Mouse (Mus musculus): ENCODE measurements around the gene Hs2st1. TPM values are rescaled to one million over a fixed set of nuclear protein-coding genes. Genes with fewer than 3 reads are reported as not detected.

The Hs2st1 gene
- polyA plus RNA-seq, 1 experiment from 2014 or later, result 7.3 TPM

DNA sequence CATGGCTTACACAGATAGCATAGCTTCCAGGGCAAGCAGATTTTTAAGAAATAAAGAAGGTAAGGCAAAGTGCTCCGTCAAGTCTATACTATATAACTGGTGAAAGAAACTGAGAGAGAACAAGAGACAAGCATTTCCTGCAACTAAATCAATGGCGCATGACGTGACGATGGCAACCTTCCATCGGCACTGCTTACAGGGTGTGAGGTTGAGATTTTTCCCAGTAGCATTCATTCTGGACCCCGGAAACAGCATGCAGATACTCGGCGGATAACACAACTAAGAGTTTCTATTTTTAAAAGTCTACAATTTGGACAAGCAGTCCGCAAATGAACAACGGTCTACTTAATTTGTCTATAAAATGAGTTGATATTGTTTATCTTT, 55.9 kb downstream of the Hs2st1 start:
- 85% methylated on average over 10 of the region's 10 CpGs for WGBS (ENCODE audit: insufficient replicate concordance)

DNA sequence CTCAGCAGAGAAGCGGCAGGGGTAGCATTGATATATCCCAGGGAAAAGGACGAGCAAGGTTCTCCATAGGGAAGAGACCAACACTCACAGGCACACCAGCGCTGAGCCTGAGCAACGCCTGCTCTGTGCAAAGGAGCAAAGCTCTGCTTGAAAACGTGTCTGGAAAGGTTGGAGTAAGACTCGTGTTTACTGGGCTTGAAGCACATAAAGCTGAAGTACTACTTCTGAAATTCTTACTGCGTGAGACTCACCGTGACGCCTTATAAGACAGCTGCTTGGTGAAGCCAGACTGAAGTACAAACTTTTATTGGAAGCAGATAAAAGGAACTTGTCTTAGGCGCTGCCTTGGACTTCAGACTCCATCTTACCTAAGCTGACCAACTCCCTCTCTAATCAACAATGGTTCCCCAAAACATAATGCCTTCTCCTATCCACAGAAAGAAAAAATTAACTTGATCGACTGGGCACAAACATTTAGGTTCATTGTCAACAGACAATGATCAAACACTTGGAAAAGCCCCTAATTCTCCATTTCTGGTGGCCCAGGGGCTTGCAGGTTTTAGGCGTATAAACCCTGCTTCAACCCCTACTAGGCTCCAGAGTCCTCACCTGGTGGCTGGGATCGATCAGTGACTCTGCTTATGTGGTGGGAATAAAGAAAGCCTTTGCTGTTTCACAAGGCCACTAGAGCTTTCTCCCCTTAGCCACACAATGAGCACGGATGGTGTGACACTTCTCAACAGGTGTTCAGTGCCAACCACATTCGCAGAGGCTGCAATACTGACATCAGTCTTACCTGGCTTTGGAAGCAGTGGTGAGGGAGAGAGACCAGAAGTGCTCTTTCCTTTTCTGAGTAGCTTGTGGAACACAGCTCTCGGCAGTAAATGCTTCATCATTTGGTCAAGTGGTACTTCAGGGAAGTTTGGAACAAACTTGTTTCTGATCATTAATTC, 56.5 kb downstream of the Hs2st1 start:
- Histone ChIP-seq H3K9me3 (replicated peaks; ENCODE audit: control insufficient read depth, low read length) (no peaks in the 10 kb centered on the region), H3K4me2 (no peak overlapping the region), H3K27ac (ENCODE audit: low read depth, low read length) (no peak overlapping the region), H3K4me3 (ENCODE audit: low read depth, low read length) (no peak overlapping the region), H3K36me3 (ENCODE audit: control insufficient read depth, insufficient read depth, low read length) (no peaks in the 10 kb centered on the region), H3K4me1 (ENCODE audit: control insufficient read depth, insufficient read depth, low read length) (0 out of 2 replicates have a peak, but pooled peaks cover 2% of the 10 kb centered on the region), H3K27me3 (ENCODE audit: control insufficient read depth, insufficient read depth, low read length) (no peaks in the 10 kb centered on the region), H3K9ac (ENCODE audit: low read depth, low read length) (no peak overlapping the region)
- WGBS (ENCODE audit: insufficient replicate concordance), result 87% methylated on average over 16 of the region's 16 CpGs
- no peak for ATAC-seq (replicated peaks; ENCODE audit: insufficient number of reproducible peaks, low FRiP score, low TSS enrichment)

More for the DNA sequence above, 55.9 kb downstream of the Hs2st1 start:
- Histone ChIP-seq H3K9me3 (replicated peaks; ENCODE audit: control insufficient read depth, low read length) (no peaks in the 10 kb centered on the region), H3K4me1 (ENCODE audit: control insufficient read depth, insufficient read depth, low read length) (0 out of 2 replicates have a peak, but pooled peaks cover 2% of the 10 kb centered on the region), H3K4me3 (ENCODE audit: low read depth, low read length) (no peak overlapping the region), H3K36me3 (ENCODE audit: control insufficient read depth, insufficient read depth, low read length) (no peaks in the 10 kb centered on the region), H3K4me2 (no peak overlapping the region), H3K27ac (ENCODE audit: low read depth, low read length) (no peak overlapping the region), H3K27me3 (ENCODE audit: control insufficient read depth, insufficient read depth, low read length) (no peaks in the 10 kb centered on the region), H3K9ac (ENCODE audit: low read depth, low read length) (no peak overlapping the region)
- ATAC-seq (replicated peaks; ENCODE audit: insufficient number of reproducible peaks, low FRiP score, low TSS enrichment), result no peak

- peaks cover 10% of the 10 kb centered on the region for H3K4me1 ChIP-seq (ENCODE audit: control insufficient read depth, insufficient read depth, low read length)
- H3K4me3 ChIP-seq (ENCODE audit: low read depth, low read length), result no peak overlapping the region
- no peak overlapping the region for H3K9ac ChIP-seq (ENCODE audit: low read depth, low read length)
- ATAC-seq (replicated peaks; ENCODE audit: insufficient number of reproducible peaks, low FRiP score, low TSS enrichment), result no peak
- 85% methylated on average over 3 of the region's 3 CpGs for WGBS (ENCODE audit: insufficient replicate concordance)
- H3K4me2 ChIP-seq, result no peak overlapping the region
- no peaks in the 10 kb centered on the region for H3K9me3 ChIP-seq (replicated peaks; ENCODE audit: control insufficient read depth, low read length)
- H3K27me3 ChIP-seq (ENCODE audit: control insufficient read depth, insufficient read depth, low read length), result no peaks in the 10 kb centered on the region
- no peak overlapping the region for H3K27ac ChIP-seq (ENCODE audit: low read depth, low read length)
- no peaks in the 10 kb centered on the region for H3K36me3 ChIP-seq (ENCODE audit: control insufficient read depth, insufficient read depth, low read length)
Observed at GRCm38 (mm10) chr3:144510724-144511123, 59.3 kb downstream of the Hs2st1 start.

GRCm38 (mm10) chr3:144508342-144508741, 61.6 kb downstream of the Hs2st1 start:
- Histone ChIP-seq H3K27ac (ENCODE audit: low read depth, low read length) (no peak overlapping the region), H3K4me2 (no peak overlapping the region), H3K4me3 (ENCODE audit: low read depth, low read length) (no peak overlapping the region), H3K9ac (ENCODE audit: low read depth, low read length) (no peak overlapping the region), H3K36me3 (ENCODE audit: control insufficient read depth, insufficient read depth, low read length) (no peaks in the 10 kb centered on the region), H3K27me3 (ENCODE audit: control insufficient read depth, insufficient read depth, low read length) (no peaks in the 10 kb centered on the region), H3K4me1 (ENCODE audit: control insufficient read depth, insufficient read depth, low read length) (peaks cover 12% of the 10 kb centered on the region), H3K9me3 (replicated peaks; ENCODE audit: control insufficient read depth, low read length) (no peaks in the 10 kb centered on the region)
- no peak for ATAC-seq (replicated peaks; ENCODE audit: insufficient number of reproducible peaks, low FRiP score, low TSS enrichment)
- WGBS (ENCODE audit: insufficient replicate concordance), result 88% methylated on average over 4 of the region's 4 CpGs

DNA sequence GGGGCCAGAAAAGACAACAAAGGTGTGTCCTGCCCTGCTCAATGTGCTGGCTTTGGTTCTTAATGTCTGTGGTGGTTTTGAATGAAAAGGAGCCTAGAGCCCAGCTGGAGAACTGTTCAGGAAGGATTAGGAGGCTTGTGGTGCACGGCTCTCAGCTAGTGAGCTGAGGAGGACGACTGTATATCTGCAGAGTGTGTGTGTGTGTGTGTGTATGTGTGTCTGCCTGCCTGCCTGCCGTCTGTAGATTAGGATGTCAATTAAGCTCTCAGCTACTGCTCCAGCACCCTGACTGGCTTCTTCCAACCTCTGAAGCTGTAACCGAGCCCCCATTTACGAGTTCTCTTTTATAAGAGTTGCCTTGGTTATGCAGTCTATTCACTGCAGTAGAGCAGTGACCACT, 62.1 kb downstream of the Hs2st1 start:
- ATAC-seq (replicated peaks; ENCODE audit: insufficient number of reproducible peaks, low FRiP score, low TSS enrichment), result no peak
- H3K9me3 ChIP-seq (replicated peaks; ENCODE audit: control insufficient read depth, low read length), result no peaks in the 10 kb centered on the region
- H3K4me3 ChIP-seq (ENCODE audit: low read depth, low read length), result no peak overlapping the region
- H3K4me2 ChIP-seq, result no peak overlapping the region
- no peaks in the 10 kb centered on the region for H3K36me3 ChIP-seq (ENCODE audit: control insufficient read depth, insufficient read depth, low read length)
- no peak overlapping the region for H3K27ac ChIP-seq (ENCODE audit: low read depth, low read length)
- H3K9ac ChIP-seq (ENCODE audit: low read depth, low read length), result no peak overlapping the region
- no peaks in the 10 kb centered on the region for H3K27me3 ChIP-seq (ENCODE audit: control insufficient read depth, insufficient read depth, low read length)
- peaks cover 12% of the 10 kb centered on the region for H3K4me1 ChIP-seq (ENCODE audit: control insufficient read depth, insufficient read depth, low read length)
- WGBS (ENCODE audit: insufficient replicate concordance), result 46% methylated on average over 5 of the region's 5 CpGs

- WGBS (ENCODE audit: insufficient replicate concordance), result 14% methylated on average over 3 of the region's 3 CpGs
- 0 out of 2 replicates have a peak overlapping the region, but pooled peaks have one; percentile 22 for H3K27ac ChIP-seq (ENCODE audit: low read depth, low read length)
- H3K4me1 ChIP-seq (ENCODE audit: control insufficient read depth, insufficient read depth, low read length), result peaks cover 12% of the 10 kb centered on the region
- H3K9ac ChIP-seq (ENCODE audit: low read depth, low read length), result no peak overlapping the region
- H3K4me3 ChIP-seq (ENCODE audit: low read depth, low read length), result no peak overlapping the region
- H3K9me3 ChIP-seq (replicated peaks; ENCODE audit: control insufficient read depth, low read length), result no peaks in the 10 kb centered on the region
- no peaks in the 10 kb centered on the region for H3K27me3 ChIP-seq (ENCODE audit: control insufficient read depth, insufficient read depth, low read length)
- H3K4me2 ChIP-seq, result peak overlapping the region; percentile 11
- no peaks in the 10 kb centered on the region for H3K36me3 ChIP-seq (ENCODE audit: control insufficient read depth, insufficient read depth, low read length)
- ATAC-seq (replicated peaks; ENCODE audit: insufficient number of reproducible peaks, low FRiP score, low TSS enrichment), result no peak
Observed at GRCm38 (mm10) chr3:144506213-144506612, 63.8 kb downstream of the Hs2st1 start.

- Histone ChIP-seq H3K27ac (ENCODE audit: low read depth, low read length) (no peak overlapping the region), H3K36me3 (ENCODE audit: control insufficient read depth, insufficient read depth, low read length) (no peaks in the 10 kb centered on the region)
Observed at GRCm38 (mm10) chr3:144501930-144502329, 68.1 kb downstream of the Hs2st1 start.

DNA sequence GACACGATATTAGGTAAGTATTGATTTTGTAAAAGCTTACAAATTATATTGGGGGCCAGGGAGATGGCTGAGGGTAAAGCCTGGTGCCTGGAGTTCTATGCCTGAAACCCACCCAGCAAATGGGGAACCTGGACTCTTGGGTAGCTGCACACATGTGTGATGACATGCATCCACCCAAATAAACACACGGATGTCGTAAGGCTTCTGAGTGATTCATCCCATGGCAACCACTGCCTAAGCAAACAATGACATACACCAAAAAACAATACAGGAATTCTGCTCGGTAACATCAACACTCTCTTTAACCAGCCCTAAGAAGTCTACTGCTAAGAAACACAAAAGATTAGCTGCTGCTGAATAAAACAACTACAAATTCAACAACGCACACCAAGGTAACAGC, 73.2 kb downstream of the Hs2st1 start:
- no peak for ATAC-seq (replicated peaks; ENCODE audit: insufficient number of reproducible peaks, low FRiP score, low TSS enrichment)
- no peak overlapping the region for H3K9ac ChIP-seq (ENCODE audit: low read depth, low read length)
- H3K36me3 ChIP-seq (ENCODE audit: control insufficient read depth, insufficient read depth, low read length), result no peaks in the 10 kb centered on the region
- H3K9me3 ChIP-seq (replicated peaks; ENCODE audit: control insufficient read depth, low read length), result no peaks in the 10 kb centered on the region
- no peak overlapping the region for H3K4me3 ChIP-seq (ENCODE audit: low read depth, low read length)
- H3K27me3 ChIP-seq (ENCODE audit: control insufficient read depth, insufficient read depth, low read length), result no peaks in the 10 kb centered on the region
- no peak overlapping the region for H3K4me2 ChIP-seq
- no peaks in the 10 kb centered on the region for H3K4me1 ChIP-seq (ENCODE audit: control insufficient read depth, insufficient read depth, low read length)
- H3K27ac ChIP-seq (ENCODE audit: low read depth, low read length), result no peak overlapping the region
- 75% methylated on average over 5 of the region's 5 CpGs for WGBS (ENCODE audit: insufficient replicate concordance)

More at GRCm38 (mm10) chr3:144501930-144502329, 68.1 kb downstream of the Hs2st1 start:
- 78% methylated on average over 7 of the region's 7 CpGs for WGBS (ENCODE audit: insufficient replicate concordance)
- Histone ChIP-seq H3K9ac (ENCODE audit: low read depth, low read length) (no peak overlapping the region), H3K4me3 (ENCODE audit: low read depth, low read length) (no peak overlapping the region), H3K4me1 (ENCODE audit: control insufficient read depth, insufficient read depth, low read length) (peaks cover 12% of the 10 kb centered on the region), H3K9me3 (replicated peaks; ENCODE audit: control insufficient read depth, low read length) (no peaks in the 10 kb centered on the region), H3K27me3 (ENCODE audit: control insufficient read depth, insufficient read depth, low read length) (no peaks in the 10 kb centered on the region), H3K4me2 (no peak overlapping the region)
- ATAC-seq (replicated peaks; ENCODE audit: insufficient number of reproducible peaks, low FRiP score, low TSS enrichment), result no peak

Data from heart, embryonic 11.5 days (tissue).